Mouse (Mus musculus) small intestine, adult 2 months (tissue): ENCODE results near the gene Pus10.

ENCODE experiments used
- CTCF ChIP-seq: fragments of 200-500 bp; IDR thresholded peaks from 2 replicates; pipeline ENCODE4 v1.5.1; 2012; ENCODE audit warnings: low read depth, mild to moderate bottlenecking, control low read depth, inconsistent platforms, low read length, moderate library complexity, mixed read lengths; ENCODE audit not compliant: insufficient replicate concordance, insufficient read length; ENCODE audit errors: extremely low read depth
- POLR2A ChIP-seq: fragments of 200-500 bp; IDR thresholded peaks from 2 replicates; pipeline ENCODE4 v1.6.1; 2012; ENCODE audit warnings: low read depth, mild to moderate bottlenecking, control low read depth, inconsistent platforms, low read length, moderate library complexity

GRCm38 (mm10) chr11:23771507-23772097 lies 106.1 kb downstream of the Pus10 start:
- TF ChIP-seq POLR2A (no peak), CTCF (no peak)
